Mouse (Mus musculus): ENCODE measurements around the gene Hspb1.
A peak's percentile ranks its signal among the peaks of the same experiment; 100 is the strongest.

Hspb1 gene

DNA sequence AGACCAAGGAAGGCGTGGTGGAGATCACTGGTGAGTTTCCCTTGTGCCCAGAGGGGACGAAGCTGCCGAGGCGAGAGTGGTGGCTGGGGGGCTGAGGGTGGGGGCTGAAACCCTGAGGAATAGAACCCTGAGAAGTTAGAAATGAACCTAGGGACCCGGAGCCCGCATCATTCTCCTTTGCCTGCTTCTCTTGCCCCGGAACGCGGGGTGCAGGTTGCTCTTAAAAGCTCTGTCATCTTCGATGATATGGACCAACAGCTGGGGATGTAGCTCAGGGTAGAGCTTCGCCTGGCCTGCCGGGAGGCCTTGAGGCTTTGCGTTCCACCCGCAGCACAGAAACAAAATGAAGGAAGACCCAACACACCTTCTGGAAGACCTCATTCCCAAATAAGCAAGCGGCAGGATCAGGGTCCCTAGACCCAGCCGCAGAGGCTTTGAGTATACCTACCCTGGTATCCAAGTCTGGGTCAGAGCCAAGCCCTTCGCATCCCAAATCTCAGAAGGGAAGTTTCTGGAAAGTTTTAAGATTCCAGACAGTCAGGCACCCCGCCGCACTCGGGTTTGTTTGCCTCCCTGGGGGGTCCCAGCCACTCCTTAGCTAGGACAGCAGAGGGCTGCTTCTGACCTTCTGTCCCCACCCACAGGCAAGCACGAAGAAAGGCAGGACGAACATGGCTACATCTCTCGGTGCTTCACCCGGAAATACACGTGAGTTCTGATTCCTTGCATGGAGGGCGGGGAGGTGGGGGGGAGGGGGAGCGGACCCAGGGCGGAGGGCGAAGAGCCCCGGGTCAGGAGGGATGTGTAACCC lies 891 bp downstream of the Hspb1 start:
- no peak for DNase-seq (ENCODE audit: low read depth, low spot score)

DNA sequence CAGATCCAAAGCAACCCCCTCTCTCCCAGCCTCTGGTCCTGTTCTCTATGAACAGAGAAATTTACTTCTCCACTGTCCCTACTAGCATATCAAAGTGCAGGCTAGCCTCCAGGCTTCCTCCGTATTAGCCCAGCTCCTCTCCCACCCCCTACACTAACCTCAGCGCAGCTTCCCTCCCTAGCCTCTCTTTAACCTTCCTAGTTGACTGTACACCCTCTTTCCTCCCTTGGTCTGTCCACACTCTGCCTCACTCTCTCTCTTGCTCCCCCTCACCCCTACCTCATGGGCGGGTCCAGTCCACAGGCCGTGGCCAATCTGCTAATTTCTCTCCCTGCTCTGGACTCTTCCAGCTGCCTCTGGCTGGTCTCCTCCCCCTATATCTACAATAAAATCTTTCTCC lies 2.6 kb downstream of the Hspb1 start:
- no peak for DNase-seq (ENCODE audit: low read depth, low spot score)

DNA sequence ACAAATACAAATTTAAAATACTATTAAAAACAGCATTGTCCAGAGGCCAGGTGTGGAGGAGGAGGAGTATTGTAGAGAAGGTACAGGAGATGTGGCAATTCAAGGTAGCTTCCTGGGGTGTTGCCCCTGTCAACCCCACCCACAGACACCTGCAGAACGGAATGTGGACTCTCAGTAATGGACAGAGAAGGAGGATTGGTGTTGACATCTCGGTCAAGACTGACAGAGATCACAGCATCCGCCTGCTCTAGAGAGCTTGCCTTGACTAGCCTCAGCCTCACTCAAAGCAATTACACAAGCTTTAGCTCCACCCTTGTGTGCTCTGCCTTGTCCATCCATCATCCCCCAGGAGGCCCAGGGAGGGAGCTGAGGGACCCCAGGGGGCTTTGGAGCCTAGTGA lies 3.2 kb downstream of the Hspb1 start:
- DNase-seq (ENCODE audit: low read depth, low spot score): no peak

DNA sequence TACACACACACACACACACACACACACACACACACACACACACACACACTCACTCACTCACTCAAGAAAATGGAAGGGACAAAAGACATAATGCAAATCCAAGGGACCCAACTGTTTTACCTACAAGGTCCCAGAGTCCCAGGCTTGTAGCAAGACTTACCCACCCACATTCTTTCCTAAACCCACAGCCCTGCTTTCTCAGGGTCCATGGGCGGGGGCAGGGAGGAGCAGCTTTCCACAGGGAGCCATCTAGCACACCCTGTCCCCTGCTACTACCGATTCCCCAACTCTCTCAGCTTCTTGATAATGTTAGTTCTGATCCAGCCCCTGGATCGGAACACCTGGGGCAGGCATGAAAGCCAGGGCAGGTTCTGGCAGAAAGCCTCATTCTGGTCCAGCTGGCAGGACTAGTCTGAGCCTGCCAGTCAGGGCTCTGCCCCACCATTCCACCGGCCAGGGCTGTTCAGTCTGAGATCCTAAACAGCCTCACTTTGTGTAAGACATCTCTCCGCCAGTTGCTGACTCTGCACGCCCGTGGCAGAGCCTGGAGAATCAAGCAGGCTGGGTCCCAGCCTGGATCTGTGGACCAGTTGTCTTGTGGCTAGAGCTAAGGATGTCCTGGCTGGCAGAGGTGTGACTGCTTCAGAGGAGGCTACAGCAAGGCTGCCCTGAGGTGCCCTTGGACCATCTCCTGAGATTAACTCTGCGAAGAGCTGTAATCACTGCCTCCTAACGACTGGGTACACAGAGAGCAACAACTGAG lies 5.1 kb downstream of the Hspb1 start:
- no peak for DNase-seq (ENCODE audit: low read depth, low spot score)

DNA sequence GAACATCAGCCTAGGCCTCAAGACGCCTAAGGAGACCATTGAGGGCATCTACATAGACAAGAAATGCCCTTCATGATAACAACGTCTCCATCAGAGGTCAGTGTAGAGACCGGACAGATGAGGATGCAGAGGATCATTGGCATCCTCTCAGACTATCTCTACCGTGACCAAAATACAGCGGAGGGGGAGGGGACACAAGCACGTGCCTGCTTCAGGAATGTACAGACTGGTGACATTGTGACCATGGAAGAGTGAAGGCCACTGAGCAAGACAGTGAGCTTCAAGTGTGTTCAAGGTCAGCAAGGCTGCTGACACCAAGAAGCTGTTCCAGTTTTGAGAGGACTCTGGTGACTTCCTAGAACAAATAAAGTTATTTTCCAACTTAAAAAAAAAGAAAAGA lies 7.2 kb downstream of the Hspb1 start:
- no peak for DNase-seq (ENCODE audit: low read depth, low spot score)

DNA sequence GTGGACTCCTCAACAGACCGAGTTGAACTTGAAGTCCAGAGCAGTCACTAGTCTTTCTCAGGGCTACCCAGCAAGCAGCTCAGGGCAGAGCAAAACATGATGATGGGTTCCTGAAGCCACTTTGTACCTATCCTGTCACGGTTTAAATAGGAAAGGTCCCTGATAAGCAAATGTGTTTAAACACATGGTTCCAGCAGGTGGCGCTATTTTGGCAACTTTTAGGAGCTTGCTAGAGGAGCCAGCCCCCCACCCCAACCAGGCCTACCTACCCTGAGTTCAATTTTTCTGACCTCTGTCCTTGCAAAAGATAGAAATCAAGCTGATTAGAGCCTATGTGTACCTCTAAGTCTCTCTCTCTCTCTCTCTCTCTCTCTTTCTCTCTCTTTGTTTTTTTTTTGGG lies 10.3 kb downstream of the Hspb1 start:
- DNase-seq (ENCODE audit: low read depth, low spot score): peak; percentile 47

DNA sequence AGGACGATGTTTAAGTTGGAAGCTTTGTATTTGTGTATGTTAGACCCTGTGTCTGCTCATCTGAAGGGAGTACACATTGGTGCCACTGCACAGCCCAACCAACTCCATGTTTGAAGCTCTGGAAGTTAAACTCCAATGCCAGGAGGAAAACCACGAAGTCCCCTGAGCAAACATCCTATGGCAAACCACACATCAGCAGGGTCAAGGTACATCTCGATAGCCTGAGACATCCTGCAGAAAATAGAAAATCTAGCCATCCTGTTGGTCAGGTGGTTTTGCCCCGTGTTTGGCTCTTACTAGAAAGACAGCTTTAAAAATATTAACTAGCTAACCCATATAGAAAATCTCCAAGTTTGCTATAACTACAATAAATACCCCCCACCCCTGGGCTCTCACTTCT lies 11.3 kb downstream of the Hspb1 start:
- DNase-seq (ENCODE audit: low read depth, low spot score): no peak

DNA sequence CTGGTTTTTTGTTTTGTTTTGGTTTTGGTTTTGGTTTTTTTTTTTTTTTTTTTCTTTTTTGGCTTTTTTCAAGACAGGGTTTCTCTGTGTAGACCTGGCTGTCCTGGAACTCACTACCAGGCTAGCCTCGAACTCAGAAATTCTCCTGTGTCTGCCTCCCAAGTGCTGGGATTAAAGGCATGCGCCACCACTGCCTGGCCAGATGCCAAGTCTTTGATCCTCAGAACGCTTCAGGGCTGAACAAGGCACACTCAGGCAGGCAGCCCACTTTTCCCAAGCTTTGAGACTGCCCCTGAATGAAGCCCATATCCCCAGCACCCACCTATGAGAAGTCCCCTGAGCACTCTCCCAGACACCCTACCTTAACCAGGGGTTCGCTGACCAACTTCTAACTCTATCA lies 12.1 kb downstream of the Hspb1 start:
- no peak for DNase-seq (ENCODE audit: low read depth, low spot score)

DNA sequence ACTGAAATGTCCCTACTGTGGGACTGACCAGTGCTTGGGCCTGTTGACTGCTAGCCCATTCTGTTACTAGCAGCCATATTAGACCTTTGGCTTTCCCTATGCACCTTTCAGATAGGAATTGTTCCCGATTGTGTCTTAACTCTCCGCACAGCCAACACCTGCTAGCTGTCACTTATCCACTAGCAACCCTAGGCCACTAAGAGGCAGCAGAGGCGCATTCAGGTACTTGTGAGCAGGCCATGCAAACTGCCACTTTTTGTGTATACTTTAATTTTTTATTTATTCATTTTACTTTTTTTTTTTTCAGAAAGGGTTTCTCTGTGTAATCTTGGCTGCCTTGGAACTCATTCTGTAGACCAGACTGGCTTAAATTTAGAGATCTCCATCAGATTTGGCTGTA lies 13.0 kb downstream of the Hspb1 start:
- DNase-seq (ENCODE audit: low read depth, low spot score): no peak

DNA sequence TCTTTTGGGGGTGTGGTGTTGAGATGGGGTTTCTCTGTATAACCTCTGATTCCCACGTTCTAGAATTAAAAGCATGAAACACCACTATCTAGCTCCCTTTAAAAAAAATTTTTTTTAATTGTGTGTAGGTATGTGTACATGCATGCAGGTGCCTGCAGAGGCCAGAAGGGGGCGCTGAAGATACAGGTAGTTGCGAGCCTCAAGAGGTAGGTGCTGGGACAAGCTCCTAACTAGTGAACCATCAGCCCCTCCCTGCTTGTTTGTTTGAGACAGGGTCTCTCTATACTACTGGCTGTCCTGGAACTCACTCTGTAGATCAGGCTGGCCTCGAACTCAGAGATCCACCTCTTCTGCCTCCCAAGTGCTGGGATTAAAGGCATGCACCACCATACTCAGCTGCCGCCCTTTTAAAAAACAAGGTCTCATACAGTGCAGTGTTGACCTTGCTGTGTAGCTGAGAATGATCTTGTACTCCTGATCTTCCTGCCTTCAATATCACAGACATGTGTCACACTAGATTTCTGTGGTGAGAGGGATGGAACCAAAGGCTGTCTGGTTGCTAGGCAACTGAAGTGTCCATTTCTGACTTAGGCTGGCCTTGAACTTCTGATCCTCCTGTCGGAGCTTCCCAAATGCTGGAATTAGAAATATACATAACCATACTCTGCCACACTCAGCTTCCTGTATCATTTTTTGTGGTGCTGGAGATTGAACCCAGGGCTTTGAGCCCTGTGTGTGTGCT lies 13.8 kb downstream of the Hspb1 start:
- no peak for DNase-seq (ENCODE audit: low read depth, low spot score)

DNA sequence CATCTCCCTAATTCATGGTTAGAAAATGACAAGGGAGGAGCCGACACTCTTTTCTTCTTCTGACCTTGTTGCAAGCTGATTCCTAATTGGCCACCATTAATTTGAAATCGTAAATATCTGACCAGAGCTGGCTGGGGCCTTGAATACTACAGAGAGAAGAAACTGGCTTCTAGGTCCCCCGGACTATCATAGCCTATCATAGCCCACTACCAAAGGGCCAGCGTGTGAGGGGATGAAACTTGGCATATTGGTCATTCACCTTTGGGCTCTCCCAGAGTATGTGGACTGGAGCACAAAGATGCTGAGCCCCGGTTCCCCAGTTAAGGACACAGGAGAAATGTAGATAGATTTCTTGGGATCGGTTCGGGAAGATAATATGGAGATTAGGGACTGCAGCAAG lies 15.3 kb downstream of the Hspb1 start:
- DNase-seq (ENCODE audit: low read depth, low spot score): no peak

DNA sequence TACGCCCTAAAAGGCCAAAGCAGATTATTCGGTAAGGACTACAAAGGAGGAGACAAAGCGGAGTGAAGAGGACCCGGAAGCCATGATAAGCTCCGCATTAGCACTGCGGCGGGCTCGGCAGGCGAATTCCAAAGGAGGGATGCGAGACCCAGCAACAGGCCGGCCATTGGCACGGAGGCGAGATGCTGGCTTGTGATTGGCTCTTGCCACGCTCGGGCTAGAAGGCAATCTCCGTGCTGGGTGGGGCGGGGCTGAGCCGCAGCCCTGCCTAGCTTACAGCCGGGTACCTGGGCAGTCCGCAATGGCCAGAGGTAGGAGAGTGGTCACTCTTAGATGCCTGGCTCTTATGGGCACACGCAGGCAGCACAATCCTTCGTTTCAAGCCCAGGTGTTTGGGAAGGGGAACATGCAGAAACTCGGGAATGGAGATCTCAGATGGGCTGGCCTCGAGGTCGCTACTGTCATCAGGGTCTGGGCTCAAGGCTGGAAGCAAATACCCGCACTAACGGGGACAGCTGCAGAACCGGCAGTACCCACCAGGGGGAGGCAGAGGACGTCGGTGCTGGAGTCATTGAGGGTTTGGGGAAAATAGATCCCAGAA lies 15.9 kb downstream of the Hspb1 start:
- peak; percentile 85 for DNase-seq (ENCODE audit: low read depth, low spot score)

DNA sequence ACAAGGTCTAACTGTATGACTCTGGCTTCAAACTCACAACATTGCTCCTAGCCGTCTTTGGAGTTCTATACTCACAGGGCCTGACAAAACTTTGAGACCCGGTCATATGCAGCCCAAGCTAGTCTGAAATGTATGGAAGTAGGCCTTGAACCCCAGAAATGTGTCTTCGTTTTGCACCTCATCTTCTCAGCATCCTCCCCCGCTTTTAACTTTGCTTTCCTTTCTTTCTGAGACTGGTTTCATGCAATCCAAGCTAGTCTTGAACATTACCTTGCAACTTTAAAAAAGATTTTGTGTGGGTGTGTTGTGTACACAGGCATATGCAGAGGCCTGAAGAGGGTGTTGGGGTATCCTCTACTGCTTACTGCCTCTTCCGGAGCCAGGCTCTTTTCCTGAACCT lies 16.5 kb downstream of the Hspb1 start:
- no peak for DNase-seq (ENCODE audit: low read depth, low spot score)

DNA sequence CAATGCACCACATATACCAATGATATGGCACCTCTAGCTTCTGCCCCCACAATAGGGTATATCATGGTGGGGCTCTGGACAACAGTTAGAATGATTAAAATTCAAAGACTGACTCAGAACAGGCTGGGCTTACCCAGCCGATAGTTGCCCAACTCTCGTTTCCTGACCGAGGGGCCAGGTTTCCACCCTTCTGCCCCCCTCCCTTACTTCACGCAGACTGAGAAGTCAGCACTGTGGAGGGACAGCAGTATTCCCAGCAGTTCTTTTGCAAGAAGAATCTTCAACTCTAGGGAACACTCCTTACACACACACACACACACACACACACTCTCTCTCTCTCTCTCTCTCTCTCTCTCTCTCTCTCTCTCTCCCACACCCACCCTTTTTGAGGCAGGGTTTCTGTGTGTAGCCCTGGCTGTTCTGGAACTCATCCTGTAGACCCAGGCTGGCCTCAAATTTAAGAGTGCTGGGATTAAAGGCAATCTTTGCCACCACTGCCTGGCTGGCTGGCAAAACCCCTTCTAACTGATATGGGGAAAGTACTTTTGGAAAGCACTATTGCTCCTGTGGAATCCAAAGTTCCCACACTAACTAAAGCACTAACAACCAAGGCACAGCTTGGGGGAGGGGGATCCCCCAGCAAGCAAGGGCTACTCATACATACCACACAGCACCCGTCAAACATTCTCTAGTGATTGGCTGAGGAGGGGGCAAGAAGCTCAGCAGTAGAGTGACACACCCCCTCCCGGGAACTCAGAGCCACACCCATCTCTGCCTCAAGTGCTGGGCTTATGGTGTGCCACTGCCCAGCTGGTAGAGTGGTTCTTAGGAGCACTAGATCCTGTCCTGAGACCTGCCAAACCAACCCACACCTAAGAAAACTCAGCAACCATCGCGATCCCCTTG lies 17.9 kb downstream of the Hspb1 start:
- DNase-seq (ENCODE audit: low read depth, low spot score): no peak

DNA sequence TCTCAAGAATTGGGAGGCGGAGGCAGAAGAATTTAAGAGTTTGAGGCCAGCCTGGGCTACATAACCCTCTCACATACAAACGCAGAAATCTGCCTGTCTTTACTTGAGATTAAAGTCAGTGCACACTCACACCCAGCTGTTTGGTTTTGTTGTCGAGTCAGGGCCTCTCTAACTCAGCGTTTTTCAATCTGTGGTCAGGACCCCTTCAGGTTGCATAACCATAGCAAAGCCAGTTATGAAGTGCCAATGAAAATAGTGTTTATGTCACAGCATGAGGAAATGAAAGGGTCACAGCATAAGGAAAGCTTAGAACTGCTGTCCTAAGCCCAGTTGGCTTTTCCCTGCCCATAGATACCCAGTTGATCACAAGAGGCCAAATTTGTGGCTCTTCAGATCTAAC lies 19.1 kb downstream of the Hspb1 start:
- DNase-seq (ENCODE audit: low read depth, low spot score): no peak

DNA sequence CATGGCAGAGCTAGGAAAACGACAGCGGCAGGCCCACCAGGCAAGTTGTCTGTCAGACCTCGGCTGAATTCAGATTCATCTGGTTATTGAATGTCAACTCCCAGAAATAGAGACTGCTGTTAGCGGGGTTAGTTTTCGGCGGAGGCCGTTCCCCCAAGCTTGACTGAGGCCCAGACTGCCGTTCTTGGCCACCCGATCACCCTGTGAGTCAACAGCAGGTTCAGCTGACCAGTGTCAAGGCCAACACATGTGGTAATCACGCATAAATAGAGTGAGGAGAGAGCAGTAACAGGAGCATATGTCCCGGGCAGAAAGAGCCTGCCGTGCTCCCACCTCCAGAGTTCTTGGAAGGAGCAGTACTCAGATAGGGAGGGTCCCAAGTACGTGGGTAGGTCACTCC lies 19.5 kb downstream of the Hspb1 start:
- DNase-seq (ENCODE audit: low read depth, low spot score): no peak

DNA sequence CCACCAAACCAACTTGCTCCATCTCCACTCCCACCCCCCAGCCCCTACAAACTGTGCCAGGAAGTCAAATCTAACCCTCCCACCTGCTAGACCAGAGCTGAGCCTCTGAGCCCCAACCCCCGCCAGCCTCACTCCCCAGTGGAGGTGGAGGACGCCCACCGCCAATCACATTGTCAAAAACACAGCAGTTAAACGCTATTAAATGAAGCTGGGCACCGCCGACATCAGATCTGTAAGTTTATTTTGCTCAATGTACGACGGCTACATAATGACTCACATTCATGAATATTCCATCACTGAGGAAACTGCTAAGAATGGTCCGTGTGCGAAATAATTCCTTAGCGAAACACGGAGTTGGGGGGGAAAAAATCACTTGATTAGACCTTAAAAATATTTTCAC lies 20.5 kb downstream of the Hspb1 start:
- DNase-seq (ENCODE audit: low read depth, low spot score): no peak

DNA sequence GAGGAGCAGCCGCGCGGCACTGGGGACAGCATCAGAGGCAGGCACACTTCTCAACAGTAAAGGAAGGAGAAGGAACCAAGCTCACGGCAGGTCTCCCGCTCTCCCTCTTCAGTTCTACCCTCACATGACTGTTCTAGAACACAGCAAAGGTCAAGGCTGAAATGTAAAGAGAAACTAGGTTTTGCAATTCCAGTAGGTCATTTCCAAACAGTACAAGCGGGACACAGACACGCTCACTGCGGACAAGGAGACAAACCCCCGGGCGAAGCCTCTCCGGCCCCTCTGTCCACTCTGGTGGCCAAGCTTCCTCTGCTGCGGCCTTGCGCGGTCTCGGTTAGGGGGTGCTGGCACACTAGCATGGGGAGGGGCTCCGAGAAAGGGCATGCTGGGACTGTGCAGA lies 21.3 kb downstream of the Hspb1 start:
- no peak for DNase-seq (ENCODE audit: low read depth, low spot score)

DNA sequence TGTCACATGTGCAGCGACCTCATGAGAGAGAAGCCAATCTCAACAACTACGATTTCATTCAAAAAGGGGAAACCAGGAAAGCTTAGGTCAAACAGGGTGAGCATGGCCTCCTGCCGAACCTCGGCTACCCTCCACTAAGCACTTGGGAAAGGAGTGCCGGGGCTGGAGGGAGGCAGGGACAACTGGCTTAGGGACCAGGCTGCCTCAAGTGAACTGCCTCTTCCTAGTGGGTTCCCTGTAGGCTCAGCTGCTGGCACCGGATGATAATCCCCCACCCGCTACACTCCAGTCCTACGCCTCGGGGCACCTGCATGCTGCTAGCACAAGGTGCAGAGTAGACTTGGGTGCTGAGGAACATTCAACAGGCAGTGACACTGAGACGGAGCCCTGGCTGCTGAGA lies 21.9 kb downstream of the Hspb1 start:
- no peak for DNase-seq (ENCODE audit: low read depth, low spot score)

DNA sequence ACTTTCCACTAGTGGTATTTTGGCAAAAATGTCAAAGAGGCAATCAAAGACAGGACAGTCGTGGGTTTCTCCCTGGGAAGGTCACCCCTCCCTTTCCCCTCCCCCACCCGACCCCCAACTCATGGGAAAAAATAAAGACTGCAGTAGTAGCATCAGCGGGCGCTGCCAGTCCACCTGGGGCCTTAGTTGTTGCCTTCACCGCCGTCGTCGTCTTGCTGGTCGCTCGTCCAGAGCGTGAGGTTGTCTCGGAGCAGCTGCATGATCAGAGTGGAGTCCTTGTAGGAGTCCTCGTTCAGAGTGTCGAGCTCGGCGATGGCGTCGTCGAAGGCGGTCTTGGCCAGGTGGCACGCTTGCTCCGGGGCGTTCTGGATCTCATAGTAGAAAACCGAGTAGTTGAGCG lies 23.1 kb downstream of the Hspb1 start:
- no peak for DNase-seq (ENCODE audit: low read depth, low spot score)

DNA sequence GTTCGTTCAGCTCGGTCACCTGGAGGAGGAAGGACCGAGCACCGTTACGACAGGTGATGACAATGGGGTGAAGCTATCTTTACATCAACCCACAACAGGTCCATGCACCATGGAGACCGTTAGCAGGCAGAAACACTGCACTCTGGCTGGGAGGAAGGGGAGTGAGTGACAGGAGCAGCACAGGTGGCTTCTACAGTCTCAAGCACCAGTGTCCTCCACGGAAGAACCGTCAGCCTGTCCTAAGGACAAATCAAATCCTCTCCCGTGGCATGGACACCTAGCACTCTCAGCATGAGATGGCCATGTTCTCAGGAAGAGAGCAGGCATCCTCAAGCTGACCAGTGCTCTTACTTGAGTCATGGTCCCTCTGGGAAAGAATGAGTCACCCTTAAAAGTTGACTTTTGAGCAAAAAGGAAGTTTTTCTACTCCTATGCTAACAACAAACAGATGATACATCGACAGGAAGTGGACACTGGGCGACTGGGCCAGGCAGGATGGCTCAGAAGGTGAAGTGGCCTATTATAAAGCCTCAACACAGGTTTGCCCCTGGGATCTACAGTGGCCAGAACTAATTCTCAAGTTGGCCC lies 24.0 kb downstream of the Hspb1 start:
- no peak for DNase-seq (ENCODE audit: low read depth, low spot score)

All from embryo, embryonic 11.5 days (tissue).